Mouse (Mus musculus) limb, embryonic 14.5 days (tissue): ENCODE measurements around the gene Tctex1d1. TPM values are rescaled to one million over a fixed set of nuclear protein-coding genes. Genes with fewer than 3 reads are reported as not detected.

ENCODE experiments used
- ATAC-seq: fragments of 200-750 bp; cut with Nextera tagmentation; 2 replicates; pipeline ENCODE4 v1.8.0; 2017; ENCODE audit warnings: low read depth, moderate number of reproducible peaks, moderate TSS enrichment; ENCODE audit not compliant: low FRiP score
- DNase-seq: peaks from one replicate; pipeline ENCODE4 v3.0.0-alpha.2; 2015; ENCODE audit warnings: low spot score
- H3K27ac ChIP-seq: fragments of 300-500 bp; sonication (generic); replicated peaks from 2 replicates; pipeline ENCODE4 v1.5.1; 2014; ENCODE audit warnings: low read depth, mild to moderate bottlenecking, low read length, moderate library complexity, mixed read lengths
- H3K27me3 ChIP-seq: fragments of 300-500 bp; sonication (generic); 2 replicates; pipeline ENCODE4 v1.6.1; 2014; ENCODE audit warnings: low read length, mixed read lengths; ENCODE audit not compliant: control insufficient read depth, insufficient read depth
- H3K36me3 ChIP-seq: fragments of 300-500 bp; sonication (generic); 2 replicates; pipeline ENCODE4 v1.6.1; 2014; ENCODE audit warnings: mild to moderate bottlenecking, low read length, moderate library complexity, mixed read lengths; ENCODE audit not compliant: control insufficient read depth, insufficient read depth
- H3K4me1 ChIP-seq: fragments of 300-500 bp; sonication (generic); 2 replicates; pipeline ENCODE4 v1.6.1; 2014; ENCODE audit warnings: antibody characterized with exemption, low read length, mixed read lengths; ENCODE audit not compliant: control insufficient read depth, insufficient read depth
- H3K4me2 ChIP-seq: fragments of 300-500 bp; sonication (generic); replicated peaks from 2 replicates; pipeline ENCODE4 v1.6.1; 2014; ENCODE audit warnings: low read depth, mild to moderate bottlenecking, low read length, moderate library complexity; ENCODE audit not compliant: severe bottlenecking
- H3K4me3 ChIP-seq: fragments of 300-500 bp; sonication (generic); replicated peaks from 2 replicates; pipeline ENCODE4 v1.5.1; 2014; ENCODE audit warnings: low read length
- H3K9ac ChIP-seq: fragments of 300-500 bp; sonication (generic); 2 replicates; pipeline ENCODE4 v1.6.1; 2014; ENCODE audit warnings: mild to moderate bottlenecking, low read depth, low read length, moderate library complexity; ENCODE audit not compliant: severe bottlenecking
- H3K9me3 ChIP-seq: fragments of 300-500 bp; sonication (generic); 2 replicates; pipeline ENCODE4 v1.6.1; 2016; ENCODE audit warnings: low read length; ENCODE audit not compliant: control insufficient read depth
- POLR2A ChIP-seq: fragments of 200-500 bp; IDR thresholded peaks from 2 replicates; pipeline ENCODE4 v1.8.0; 2012; ENCODE audit warnings: inconsistent platforms, mild to moderate bottlenecking, moderate library complexity, borderline replicate concordance; ENCODE audit not compliant: insufficient read depth, insufficient read length; ENCODE audit errors: extremely low read depth
- WGBS: fragments of 180-500 bp; shearing (Covaris S2); extraction: QIAGEN DNeasy Blood & Tissue Kit; methylation state at CpG from one replicate; pipeline ENCODE4 v1.1.7; 2014; 5-methylcytosine and 5-hydroxymethylcytosine counted together
- polyA plus RNA-seq, 2 experiments: library from polyadenylated mRNA; depleted of rRNA in 1 of 2; stranded (reverse) in 1 of 2; unstranded in 1 of 2; fragments of >200 nt; fragmentation: Nextera tagmentation in 1 of 2; extraction: Ambion mirVana in 1 of 2; gene quantifications; 2 replicates each; pipeline versions ENCODE4 v1.2.1 to v1.2.3; 2012 to 2014

Gene Tctex1d1
- polyA plus RNA-seq, 2 experiments, result 0.30 to 0.56 TPM

DNA sequence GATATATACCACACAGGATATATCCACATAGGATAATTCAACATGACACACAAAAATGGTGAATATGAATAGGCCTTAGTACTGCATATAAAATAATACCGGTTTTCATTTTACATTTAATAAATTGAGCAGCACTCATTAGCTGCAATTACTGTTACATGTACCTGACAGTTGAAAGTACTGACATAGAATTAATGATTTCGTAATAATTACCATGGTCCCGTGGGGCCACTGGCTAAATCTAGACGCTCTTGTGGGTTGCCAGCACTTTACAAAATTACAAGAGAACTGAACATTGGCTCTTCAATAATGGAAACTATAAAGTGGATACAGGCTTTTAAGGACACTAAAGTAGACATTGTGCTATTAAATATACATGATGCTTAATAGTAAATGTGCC, 26.3 kb downstream of the Tctex1d1 start:
- Histone ChIP-seq H3K9ac (no peak overlapping the region), H3K36me3 (no peaks in the 10 kb centered on the region), H3K27me3 (no peaks in the 10 kb centered on the region), H3K4me1 (peaks cover 26% of the 10 kb centered on the region), H3K27ac (peak overlapping the region; percentile 83; the same call in 1 of the 2 replicates), H3K9me3 (no peaks in the 10 kb centered on the region), H3K4me2 (no peak overlapping the region), H3K4me3 (no peak overlapping the region)
- 57% methylated on average over 4 of the region's 4 CpGs for WGBS
- TF ChIP-seq POLR2A, result no peak
- DNase-seq, result no peak
- ATAC-seq, result no peak

DNA sequence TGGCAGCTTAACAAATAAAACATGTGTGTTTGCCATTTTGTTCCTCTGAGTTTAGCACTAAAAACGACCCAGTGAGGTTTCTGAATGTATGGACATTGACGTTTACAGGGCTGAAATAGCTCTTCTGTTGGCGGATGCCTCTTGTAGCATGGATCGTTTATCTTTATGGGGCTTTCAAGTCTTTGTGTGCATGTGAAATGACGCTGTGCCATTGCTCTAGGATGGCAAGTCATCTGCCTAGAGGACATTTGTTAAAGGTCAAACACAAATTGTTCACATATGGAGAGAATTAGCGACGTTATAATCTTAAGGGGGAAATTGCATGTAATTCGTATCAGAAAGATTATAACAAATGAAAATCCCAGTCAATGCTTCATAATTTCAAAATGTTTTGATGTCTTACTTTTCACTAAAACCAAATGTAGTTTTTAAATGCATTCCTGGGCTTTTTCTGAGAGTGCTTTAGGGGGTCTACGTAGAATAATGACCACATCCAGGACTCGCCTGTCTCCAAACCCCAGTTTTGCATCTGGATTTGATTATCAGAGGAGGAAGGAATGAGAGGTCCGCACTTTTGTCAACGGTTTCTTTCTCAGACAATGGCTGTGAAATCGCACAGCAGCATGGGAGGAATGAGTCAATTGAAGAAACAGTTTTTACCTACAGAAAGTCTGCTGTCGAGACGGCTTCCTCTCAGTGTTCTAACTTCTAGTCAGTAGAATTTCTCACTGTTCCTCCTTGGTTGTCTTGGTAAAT, 27.0 kb downstream of the Tctex1d1 start:
- Histone ChIP-seq H3K4me1 (peaks cover 26% of the 10 kb centered on the region), H3K4me2 (no peak overlapping the region), H3K27ac (peak overlapping the region; percentile 83), H3K36me3 (no peaks in the 10 kb centered on the region), H3K9me3 (no peaks in the 10 kb centered on the region), H3K9ac (no peak overlapping the region), H3K27me3 (no peaks in the 10 kb centered on the region), H3K4me3 (no peak overlapping the region)
- peak; percentile 62; the same call in 1 of the 2 replicates for ATAC-seq
- 16% methylated on average over 15 of the region's 15 CpGs for WGBS
- peak; percentile 65 for DNase-seq
- TF ChIP-seq POLR2A, result no peak

DNA sequence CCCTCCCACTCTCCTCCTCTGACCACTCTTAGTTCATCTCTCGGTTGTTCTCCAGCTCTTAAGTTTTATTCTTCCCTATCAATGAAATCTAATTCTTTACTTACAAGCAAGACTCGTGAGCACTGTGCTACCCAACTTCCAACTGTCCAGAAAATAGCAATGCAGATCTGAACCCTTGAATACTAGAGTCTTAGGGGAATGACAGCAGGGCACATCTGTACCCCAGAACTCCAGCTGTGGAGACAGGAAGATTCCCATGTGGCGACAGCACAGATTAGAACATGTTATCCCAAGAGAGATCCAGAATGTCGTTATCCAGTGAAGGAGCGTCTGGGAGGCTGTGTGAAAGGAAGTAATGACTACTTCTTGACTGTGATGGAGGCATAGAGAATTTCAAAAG, 27.9 kb downstream of the Tctex1d1 start:
- H3K9me3 ChIP-seq, result no peaks in the 10 kb centered on the region
- H3K27ac ChIP-seq, result peak overlapping the region; percentile 83
- peaks cover 26% of the 10 kb centered on the region for H3K4me1 ChIP-seq
- WGBS, result 49% methylated on average over 5 of the region's 5 CpGs
- H3K4me3 ChIP-seq, result no peak overlapping the region
- no peak overlapping the region for H3K9ac ChIP-seq
- H3K27me3 ChIP-seq, result no peaks in the 10 kb centered on the region
- ATAC-seq (no peak), DNase-seq (no peak)
- TF ChIP-seq POLR2A, result no peak
- H3K36me3 ChIP-seq, result no peaks in the 10 kb centered on the region
- no peak overlapping the region for H3K4me2 ChIP-seq

DNA sequence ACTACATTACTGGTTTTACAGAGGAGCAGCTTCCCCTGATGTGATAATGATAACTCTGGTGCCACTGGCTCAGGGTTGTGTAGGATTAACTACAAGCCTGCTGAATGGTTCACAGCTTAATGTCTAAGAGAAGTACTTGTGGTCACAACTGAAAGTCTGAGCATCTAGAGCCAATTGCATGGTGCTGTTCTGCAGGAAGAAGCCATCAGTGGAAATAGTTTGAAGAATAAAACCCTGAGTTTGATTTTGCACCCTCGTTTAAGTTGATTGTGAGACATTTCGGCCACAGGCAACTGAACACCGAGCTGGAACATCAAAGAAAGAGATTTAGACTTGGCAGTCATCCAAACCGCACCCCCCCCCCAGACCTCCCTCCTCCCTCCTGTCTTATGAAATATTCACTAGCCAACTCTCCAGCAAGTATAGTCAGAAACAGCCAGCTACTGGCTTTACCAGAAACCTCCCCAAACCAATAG, 28.6 kb downstream of the Tctex1d1 start:
- Histone ChIP-seq H3K9ac (no peak overlapping the region), H3K4me1 (peaks cover 26% of the 10 kb centered on the region), H3K4me3 (no peak overlapping the region), H3K36me3 (no peaks in the 10 kb centered on the region), H3K9me3 (no peaks in the 10 kb centered on the region), H3K27me3 (no peaks in the 10 kb centered on the region), H3K27ac (no peak overlapping the region), H3K4me2 (no peak overlapping the region)
- DNase-seq (peak; percentile 46), ATAC-seq (no peak)
- no peak for TF ChIP-seq POLR2A
- WGBS, result 15% methylated on average over 4 of the region's 4 CpGs

DNA sequence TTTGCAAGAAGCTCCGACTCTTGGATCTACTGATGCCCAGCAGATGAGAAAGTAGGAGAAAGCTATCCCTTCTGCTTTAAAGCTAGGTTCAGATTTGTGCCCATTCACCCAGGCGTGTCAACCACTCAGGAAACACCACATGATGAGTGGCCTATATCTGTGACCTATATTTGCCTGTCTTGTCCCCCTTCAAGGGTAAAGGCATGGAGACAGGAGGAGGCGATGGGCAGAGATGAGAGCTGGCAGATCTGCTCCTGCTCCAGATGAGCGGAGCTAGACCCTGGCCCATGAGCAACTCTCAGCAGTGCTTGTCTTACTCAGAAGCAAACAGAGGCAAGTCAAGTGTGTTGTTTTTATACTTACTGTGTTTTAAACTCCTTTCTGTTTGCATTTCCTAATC, 32.3 kb downstream of the Tctex1d1 start:
- Histone ChIP-seq H3K27me3 (no peaks in the 10 kb centered on the region), H3K9me3 (no peaks in the 10 kb centered on the region), H3K4me3 (no peak overlapping the region), H3K36me3 (no peaks in the 10 kb centered on the region), H3K9ac (no peak overlapping the region), H3K4me1 (peaks cover 26% of the 10 kb centered on the region), H3K27ac (no peak overlapping the region), H3K4me2 (no peak overlapping the region)
- no peak for DNase-seq
- WGBS, result 87% methylated on average over 4 of the region's 4 CpGs
- no peak for TF ChIP-seq POLR2A
- ATAC-seq, result no peak
